Mouse (Mus musculus): Measurements from ENCODE around the gene Rbl2. TPM values are rescaled to one million over a fixed set of nuclear protein-coding genes. Genes with fewer than 3 reads are reported as not detected.

The Rbl2 gene
- polyA plus RNA-seq (2012; rRNA removed) = 29.3 and 33.2 TPM in 2 replicates

- peak; percentile 86 for DNase-seq (ENCODE audit: low spot score)
Observed at GRCm38 (mm10) chr8:91069834-91070233, at the start of gene Rbl2. TSS of gene Rbl2 (plus strand) at chr8:91070057.

GRCm38 (mm10) chr8:91034417-91034816 lies 35.4 kb upstream of the Rbl2 start:
- no peak for DNase-seq (ENCODE audit: low spot score)

GRCm38 (mm10) chr8:91036905-91037304 lies 33.0 kb upstream of the Rbl2 start:
- no peak for DNase-seq (ENCODE audit: low spot score)

- DNase-seq (ENCODE audit: low spot score) = no peak
Observed at GRCm38 (mm10) chr8:91038637-91039036, 31.2 kb upstream of the Rbl2 start.

GRCm38 (mm10) chr8:91046370-91046769 lies 23.5 kb upstream of the Rbl2 start:
- no peak for DNase-seq (ENCODE audit: low spot score)

GRCm38 (mm10) chr8:91051037-91051436 lies 18.8 kb upstream of the Rbl2 start:
- DNase-seq (ENCODE audit: low spot score) = no peak

- no peak for DNase-seq (ENCODE audit: low spot score)
Observed at GRCm38 (mm10) chr8:91054418-91054817, 15.4 kb upstream of the Rbl2 start.

GRCm38 (mm10) chr8:91056848-91057247 lies 13.0 kb upstream of the Rbl2 start:
- DNase-seq (ENCODE audit: low spot score) = no peak

- DNase-seq (ENCODE audit: low spot score) = no peak
Observed at GRCm38 (mm10) chr8:91059086-91059578, 10.7 kb upstream of the Rbl2 start.

GRCm38 (mm10) chr8:91059884-91060510 lies 9.9 kb upstream of the Rbl2 start:
- DNase-seq (ENCODE audit: low spot score) = no peak

- no peak for DNase-seq (ENCODE audit: low spot score)
Observed at GRCm38 (mm10) chr8:91060555-91061471, 9.0 kb upstream of the Rbl2 start.

GRCm38 (mm10) chr8:91065179-91065578 lies 4.7 kb upstream of the Rbl2 start:
- no peak for DNase-seq (ENCODE audit: low spot score)

GRCm38 (mm10) chr8:91069407-91069806 lies 450 bp upstream of the Rbl2 start:
- no peak for DNase-seq (ENCODE audit: low spot score)

- peak; percentile 50 for DNase-seq (ENCODE audit: low spot score)
Observed at GRCm38 (mm10) chr8:91070275-91070859, 510 bp downstream of the Rbl2 start.

- DNase-seq (ENCODE audit: low spot score) = no peak
Observed at GRCm38 (mm10) chr8:91077077-91077867, 7.4 kb downstream of the Rbl2 start.

- DNase-seq (ENCODE audit: low spot score) = no peak
Observed at GRCm38 (mm10) chr8:91079678-91080077, 9.8 kb downstream of the Rbl2 start.

- no peak for DNase-seq (ENCODE audit: low spot score)
Observed at GRCm38 (mm10) chr8:91081911-91082310, 12.1 kb downstream of the Rbl2 start.

GRCm38 (mm10) chr8:91082428-91082827 lies 12.6 kb downstream of the Rbl2 start:
- DNase-seq (ENCODE audit: low spot score) = no peak

GRCm38 (mm10) chr8:91088452-91088851 lies 18.6 kb downstream of the Rbl2 start:
- no peak for DNase-seq (ENCODE audit: low spot score)

- no peak for DNase-seq (ENCODE audit: low spot score)
Observed at GRCm38 (mm10) chr8:91089601-91090000, 19.7 kb downstream of the Rbl2 start.

GRCm38 (mm10) chr8:91094135-91094534 lies 24.3 kb downstream of the Rbl2 start:
- no peak for DNase-seq (ENCODE audit: low spot score)

- no peak for DNase-seq (ENCODE audit: low spot score)
Observed at GRCm38 (mm10) chr8:91098106-91098505, 28.2 kb downstream of the Rbl2 start.
